Mouse (Mus musculus): ENCODE data around the gene Zfyve28. TPM values are rescaled to one million over a fixed set of nuclear protein-coding genes. Genes with fewer than 3 reads are reported as not detected.

Zfyve28 gene
- total and polyA plus RNA-seq, 3 experiments = 0.12 to 0.14 TPM; not detected in 1

GRCm38 (mm10) chr5:34177091-34177490, 111.2 kb downstream of the Zfyve28 start:
- Histone ChIP-seq H3K4me3 (ENCODE audit: control insufficient read depth in 1 of 2, insufficient read depth in 1 of 2, low read depth in 2 of 2, low read length in 2 of 2) (no peak overlapping the region), H3K36me3 (ENCODE audit: control insufficient read depth in 1 of 2, insufficient read depth in 2 of 2, low read length in 2 of 2) (no peaks in the 10 kb centered on the region; a peak in 1 of 4 replicates), H3K4me1 (ENCODE audit: control insufficient read depth in 1 of 2, insufficient read depth in 2 of 2, low read length in 2 of 2) (0 out of 4 replicates have a peak, but pooled peaks cover 0 to 5% of the 10 kb centered on the region in 2 experiments), H3K27ac (ENCODE audit: control insufficient read depth, low read depth, low read length) (no peak overlapping the region), H3K79me2 (ENCODE audit: control insufficient read depth, insufficient read depth, low read length, poor library complexity) (no peaks in the 10 kb centered on the region), H3K9ac (ENCODE audit: control insufficient read depth, low read depth, low read length, poor library complexity, severe bottlenecking) (no peak overlapping the region), H3K27me3 (ENCODE audit: control insufficient read depth in 1 of 2, insufficient read depth in 2 of 2, low read length in 2 of 2) (no peaks in the 10 kb centered on the region), H3K9me3 (replicated peaks; ENCODE audit: insufficient read depth, low read length) (no peaks in the 10 kb centered on the region)
- DNase-seq (ENCODE audit: low read depth, low spot score) = no peak
- no peak for TF ChIP-seq ETS1 (IDR thresholded peaks at IDR 0.05; ENCODE audit: low read depth, low read length)
- no peak for TF ChIP-seq MYC (IDR thresholded peaks at IDR 0.05; ENCODE audit: low read depth, low read length)
- no peak for TF ChIP-seq CHD2 (IDR thresholded peaks at IDR 0.05; ENCODE audit: low read length)
- no peak for TF ChIP-seq CTCF (IDR thresholded peaks at IDR 0.05 in 2 of 3, conservative IDR thresholded peaks at IDR 0.05 in 1 of 3; ENCODE audit: control insufficient read depth in 1 of 3, insufficient read depth in 1 of 3, low read depth in 2 of 3, low read length in 3 of 3, poor library complexity in 1 of 3, severe bottlenecking in 1 of 3)
- TF ChIP-seq MAX (IDR thresholded peaks at IDR 0.05; ENCODE audit: low read length) = no peak
- TF ChIP-seq TAL1 (IDR thresholded peaks at IDR 0.05; ENCODE audit: low read length) = no peak
- no peak for TF ChIP-seq ZMIZ1 (IDR thresholded peaks at IDR 0.05; ENCODE audit: low read depth, low read length)
- no peak for TF ChIP-seq SIN3A (IDR thresholded peaks at IDR 0.05; ENCODE audit: low read length)
- TF ChIP-seq ZC3H11A (IDR thresholded peaks at IDR 0.05; ENCODE audit: low read depth, low read length) = no peak
- no peak for TF ChIP-seq MAFK (IDR thresholded peaks at IDR 0.05; ENCODE audit: borderline replicate concordance, low read depth, low read length)
- TF ChIP-seq BHLHE40 (IDR thresholded peaks at IDR 0.05; ENCODE audit: borderline replicate concordance, low read depth, low read length) = no peak
- no peak for TF ChIP-seq POLR2AphosphoS5 (IDR thresholded peaks at IDR 0.05; ENCODE audit: borderline replicate concordance, low read depth, low read length)
- no peak for TF ChIP-seq HCFC1 (IDR thresholded peaks at IDR 0.05; ENCODE audit: low read depth, low read length)
- no peak for TF ChIP-seq EP300 (IDR thresholded peaks at IDR 0.05; ENCODE audit: low read depth in 1 of 2, low read length in 2 of 2)
- no peak for TF ChIP-seq ZNF384 (IDR thresholded peaks at IDR 0.05; ENCODE audit: low read depth, low read length)

DNA sequence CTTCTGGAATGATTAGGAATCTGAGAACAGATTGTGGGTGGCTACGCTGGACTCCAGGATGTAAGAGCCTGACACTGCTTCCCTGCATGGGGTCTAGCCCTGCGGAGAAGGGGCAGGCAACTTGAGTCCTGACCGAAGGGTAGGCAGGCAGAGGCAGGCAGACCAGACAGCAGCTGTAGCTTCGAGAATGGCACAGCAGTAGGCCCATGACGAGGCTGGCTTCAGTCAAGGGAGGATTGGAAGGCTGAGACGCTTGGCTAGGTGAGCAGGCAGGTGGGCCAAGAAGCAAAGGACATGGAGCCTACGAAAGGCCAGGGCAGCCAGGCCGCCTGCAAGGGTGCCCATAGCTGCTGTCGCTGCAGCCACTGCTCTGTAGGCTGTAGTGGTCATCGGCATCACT, 111.6 kb downstream of the Zfyve28 start:
- H3K4me3 ChIP-seq (ENCODE audit: control insufficient read depth in 1 of 2, insufficient read depth in 1 of 2, low read depth in 2 of 2, low read length in 2 of 2) = no peak overlapping the region

More for the DNA sequence above, 111.6 kb downstream of the Zfyve28 start:
- Histone ChIP-seq H3K79me2 (ENCODE audit: control insufficient read depth, insufficient read depth, low read length, poor library complexity) (no peaks in the 10 kb centered on the region), H3K9ac (ENCODE audit: control insufficient read depth, low read depth, low read length, poor library complexity, severe bottlenecking) (no peak overlapping the region), H3K27ac (ENCODE audit: control insufficient read depth, low read depth, low read length) (no peak overlapping the region), H3K9me3 (replicated peaks; ENCODE audit: insufficient read depth, low read length) (no peaks in the 10 kb centered on the region), H3K27me3 (ENCODE audit: control insufficient read depth in 1 of 2, insufficient read depth in 2 of 2, low read length in 2 of 2) (no peaks in the 10 kb centered on the region), H3K4me1 (ENCODE audit: control insufficient read depth in 1 of 2, insufficient read depth in 2 of 2, low read length in 2 of 2) (0 out of 4 replicates have a peak, but pooled peaks cover 0 to 2% of the 10 kb centered on the region in 2 experiments), H3K36me3 (ENCODE audit: control insufficient read depth in 1 of 2, insufficient read depth in 2 of 2, low read length in 2 of 2) (no peaks in the 10 kb centered on the region; a peak in 1 of 4 replicates)
- DNase-seq (ENCODE audit: low read depth, low spot score) = no peak
- no peak for TF ChIP-seq CHD1 (IDR thresholded peaks at IDR 0.05; ENCODE audit: low read depth, low read length)
- TF ChIP-seq TAL1 (IDR thresholded peaks at IDR 0.05; ENCODE audit: low read length) = no peak
- TF ChIP-seq NELFE (IDR thresholded peaks at IDR 0.05; ENCODE audit: low read depth, low read length) = no peak
- TF ChIP-seq CTCF (IDR thresholded peaks at IDR 0.05 in 2 of 3, conservative IDR thresholded peaks at IDR 0.05 in 1 of 3; ENCODE audit: control insufficient read depth in 1 of 3, insufficient read depth in 1 of 3, low read depth in 2 of 3, low read length in 3 of 3, poor library complexity in 1 of 3, severe bottlenecking in 1 of 3) = no peak
- TF ChIP-seq HCFC1 (IDR thresholded peaks at IDR 0.05; ENCODE audit: low read depth, low read length) = no peak
- TF ChIP-seq GATA1 (IDR thresholded peaks at IDR 0.05; ENCODE audit: low read depth, low read length) = no peak
- no peak for TF ChIP-seq USF1 (IDR thresholded peaks at IDR 0.05; ENCODE audit: low read depth, low read length)
- no peak for TF ChIP-seq ZC3H11A (IDR thresholded peaks at IDR 0.05; ENCODE audit: low read depth, low read length)
- TF ChIP-seq MXI1 (IDR thresholded peaks at IDR 0.05; ENCODE audit: low read depth, low read length) = no peak
- TF ChIP-seq NRF1 (IDR thresholded peaks at IDR 0.05; ENCODE audit: insufficient read depth, low read depth, low read length, poor library complexity, severe bottlenecking) = no peak
- TF ChIP-seq BHLHE40 (IDR thresholded peaks at IDR 0.05; ENCODE audit: borderline replicate concordance, low read depth, low read length) = no peak
- no peak for TF ChIP-seq GABPA (IDR thresholded peaks at IDR 0.05; ENCODE audit: low read depth, low read length)
- no peak for TF ChIP-seq EP300 (IDR thresholded peaks at IDR 0.05; ENCODE audit: low read depth in 1 of 2, low read length in 2 of 2)
- TF ChIP-seq RAD21 (IDR thresholded peaks at IDR 0.05; ENCODE audit: low read depth, low read length) = no peak
- no peak for TF ChIP-seq ZNF384 (IDR thresholded peaks at IDR 0.05; ENCODE audit: low read depth, low read length)
- no peak for TF ChIP-seq SMC3 (IDR thresholded peaks at IDR 0.05; ENCODE audit: low read depth, low read length)
- TF ChIP-seq POLR2AphosphoS5 (IDR thresholded peaks at IDR 0.05; ENCODE audit: borderline replicate concordance, low read depth, low read length) = no peak
- no peak for TF ChIP-seq POLR2A (IDR thresholded peaks at IDR 0.05; ENCODE audit: control insufficient read depth in 1 of 2, insufficient read depth in 1 of 2, low read depth in 1 of 2, low read length in 2 of 2, poor library complexity in 1 of 2)

All from MEL (cell line).